Mouse (Mus musculus) cortical plate, adult 2 months (tissue): Measurements from ENCODE around the gene Zcchc24. TPM values are rescaled to one million over a fixed set of nuclear protein-coding genes. Genes with fewer than 3 reads are reported as not detected.

Experiments
- H3K27ac ChIP-seq: fragments of 200-500 bp; 2 replicates; pipeline ENCODE4 v1.5.1; 2012; ENCODE audit warnings: low read length, control low read depth, inconsistent platforms; ENCODE audit not compliant: insufficient read depth
- H3K4me1 ChIP-seq: fragments of 200-500 bp; 2 replicates; pipeline ENCODE4 v1.6.1; 2011; ENCODE audit warnings: low read length; ENCODE audit not compliant: control insufficient read depth, insufficient read depth
- H3K4me3 ChIP-seq: fragments of 200-500 bp; 2 replicates; pipeline ENCODE4 v1.5.1; 2011; ENCODE audit warnings: mild to moderate bottlenecking, low read length, control low read depth; ENCODE audit not compliant: insufficient read depth
- CTCF ChIP-seq: fragments of 200-500 bp; IDR thresholded peaks from 2 replicates; pipeline ENCODE4 v1.5.1; 2011; ENCODE audit warnings: mild to moderate bottlenecking, control low read depth, low read length; ENCODE audit not compliant: insufficient read depth; ENCODE audit errors: extremely low read depth
- POLR2A ChIP-seq: fragments of 200-500 bp; IDR thresholded peaks from 2 replicates; pipeline ENCODE4 v1.6.1; 2011; ENCODE audit warnings: mild to moderate bottlenecking, low read length, control low read depth; ENCODE audit not compliant: insufficient read depth; ENCODE audit errors: extremely low read depth
- polyA plus RNA-seq: library from polyadenylated mRNA; depleted of rRNA; stranded (reverse); fragments of >200 nt; gene quantifications from 2 replicates; pipeline ENCODE4 v1.2.3, GENCODE M21; 2012; rRNA removed

Zcchc24 gene
- polyA plus RNA-seq, 1 experiment = 52.1 TPM

GRCm38 (mm10) chr14:25665314-25665970, 103.4 kb downstream of the Zcchc24 start:
- H3K4me1 ChIP-seq = peaks cover 3% of the 10 kb centered on the region
- H3K4me3 ChIP-seq = no peak overlapping the region
- H3K27ac ChIP-seq = no peak overlapping the region
- no peak for TF ChIP-seq CTCF
- TF ChIP-seq POLR2A = no peak

GRCm38 (mm10) chr14:25664310-25664695, 104.5 kb downstream of the Zcchc24 start:
- no peak for TF ChIP-seq POLR2A
- TF ChIP-seq CTCF = no peak
- no peak overlapping the region for H3K27ac ChIP-seq
- peaks cover 2% of the 10 kb centered on the region; the same call in 1 of the 2 replicates for H3K4me1 ChIP-seq
- no peak overlapping the region for H3K4me3 ChIP-seq

- H3K27ac ChIP-seq = no peak overlapping the region
- peaks cover 2% of the 10 kb centered on the region; the same call in 1 of the 2 replicates for H3K4me1 ChIP-seq
- H3K4me3 ChIP-seq = no peak overlapping the region
- TF ChIP-seq POLR2A (no peak), CTCF (no peak)
Measured at GRCm38 (mm10) chr14:25663649-25664309, 105.1 kb downstream of the Zcchc24 start.

Other genes with a start within 250 kb of the Zcchc24 start
- 49.4 and 51.7 TPM in 2 replicates for gene Ppif, start 74.9 kb downstream of the Zcchc24 start, polyA plus RNA-seq
- gene Anxa11, start 73.1 kb upstream of the Zcchc24 start, polyA plus RNA-seq = 32.7 and 37.3 TPM in 2 replicates
- gene Plac9a, start 134.1 kb upstream of the Zcchc24 start, polyA plus RNA-seq = 0.34 and 0.52 TPM in 2 replicates
- 3.3 and 3.9 TPM in 2 replicates for gene Tmem254a, start 158.6 kb upstream of the Zcchc24 start, polyA plus RNA-seq
- not detected in 2 replicates for gene Cphx1, start 169.3 kb upstream of the Zcchc24 start, polyA plus RNA-seq
- gene Duxbl1, start 209.5 kb upstream of the Zcchc24 start, polyA plus RNA-seq = 0.95 and 1.5 TPM in 2 replicates